Mouse (Mus musculus) forebrain, embryonic 14.5 days (tissue): ENCODE measurements around the gene Cdkn3. TPM values are rescaled to one million over a fixed set of nuclear protein-coding genes. Genes with fewer than 3 reads are reported as not detected.
"Not testable (repeated sequence)": the region's sequence is repeated elsewhere in the genome, so short reads cannot be mapped to it uniquely, and the experiment has no call there.

ENCODE experiments used
- ATAC-seq: fragments of 200-750 bp; cut with Nextera tagmentation; 2 replicates; pipeline ENCODE4 v1.8.0; 2017; ENCODE audit warnings: mild to moderate bottlenecking, moderate library complexity
- DNase-seq: peaks from one replicate; pipeline ENCODE4 v3.0.0-alpha.2; 2015; ENCODE audit warnings: low spot score
- H3K27ac ChIP-seq: fragments of 300-500 bp; sonication (generic); 2 replicates; pipeline ENCODE4 v1.5.1; 2014; ENCODE audit warnings: low read depth, mild to moderate bottlenecking, control low read depth, low read length, moderate library complexity
- H3K27me3 ChIP-seq: fragments of 300-500 bp; sonication (generic); replicated peaks from 2 replicates; pipeline ENCODE4 v1.6.1; 2014; ENCODE audit warnings: low read length, control low read depth, mixed read lengths; ENCODE audit not compliant: control insufficient read depth, insufficient read depth
- H3K36me3 ChIP-seq: fragments of 300-500 bp; sonication (generic); 2 replicates; pipeline ENCODE4 v1.6.1; 2014; ENCODE audit warnings: low read length, control low read depth; ENCODE audit not compliant: control insufficient read depth, insufficient read depth
- H3K4me1 ChIP-seq: fragments of 300-500 bp; sonication (generic); 2 replicates; pipeline ENCODE4 v1.6.1; 2014; ENCODE audit warnings: antibody characterized with exemption, low read length, control low read depth; ENCODE audit not compliant: control insufficient read depth, insufficient read depth
- H3K4me2 ChIP-seq: fragments of 300-500 bp; sonication (generic); 2 replicates; pipeline ENCODE4 v1.6.1; 2014; ENCODE audit warnings: mild to moderate bottlenecking, control low read depth, low read length
- H3K4me3 ChIP-seq: fragments of 300-500 bp; sonication (generic); 2 replicates; pipeline ENCODE4 v1.5.1; 2014; ENCODE audit warnings: low read depth, low read length, control low read depth
- H3K9ac ChIP-seq: fragments of 300-500 bp; sonication (generic); 2 replicates; pipeline ENCODE4 v1.6.1; 2014; ENCODE audit warnings: mild to moderate bottlenecking, low read length, control low read depth, moderate library complexity
- H3K9me3 ChIP-seq: fragments of 300-500 bp; sonication (generic); replicated peaks from 2 replicates; pipeline ENCODE4 v1.6.1; 2016; ENCODE audit warnings: low read length, control low read depth, mixed read lengths; ENCODE audit not compliant: control insufficient read depth
- WGBS: fragments of 180-500 bp; shearing (Covaris S2); extraction: QIAGEN DNeasy Blood & Tissue Kit; methylation state at CpG from one replicate; pipeline ENCODE4 v1.1.7; 2014; 5-methylcytosine and 5-hydroxymethylcytosine counted together
- polyA plus RNA-seq: library from polyadenylated mRNA; unstranded; fragments of >200 nt; fragmentation: Nextera tagmentation; extraction: Ambion mirVana; gene quantifications from 2 replicates; pipeline ENCODE4 v1.2.1, GENCODE M21; 2014

The Cdkn3 gene
- polyA plus RNA-seq, 1 experiment from 2014 or later, result 29.0 TPM

- no peak overlapping the region for H3K27ac ChIP-seq
- peaks cover 28% of the 10 kb centered on the region for H3K36me3 ChIP-seq
- H3K4me2 ChIP-seq, result no peak overlapping the region
- no peaks in the 10 kb centered on the region for H3K27me3 ChIP-seq
- 62% methylated on average over 3 of the region's 3 CpGs for WGBS
- ATAC-seq (no peak), DNase-seq (no peak)
- H3K4me1 ChIP-seq, result no peaks in the 10 kb centered on the region
- H3K4me3 ChIP-seq, result no peak overlapping the region
- H3K9ac ChIP-seq, result no peak overlapping the region
- no peaks in the 10 kb centered on the region for H3K9me3 ChIP-seq
These were observed 47.6 kb downstream of the Cdkn3 start for GRCm38 (mm10) chr14:46807927-46808326.

GRCm38 (mm10) chr14:46815640-46816039 lies 55.3 kb downstream of the Cdkn3 start:
- DNase-seq (no peak), ATAC-seq (no peak)
- Histone ChIP-seq H3K9ac (no peak overlapping the region), H3K27ac (no peak overlapping the region), H3K27me3 (no peaks in the 10 kb centered on the region), H3K4me1 (peaks cover 4% of the 10 kb centered on the region), H3K4me2 (no peak overlapping the region), H3K36me3 (peaks cover 45% of the 10 kb centered on the region), H3K4me3 (no peak overlapping the region), H3K9me3 (no peaks in the 10 kb centered on the region)
- WGBS, result 30% methylated on average over 6 of the region's 6 CpGs

- no peak overlapping the region for H3K4me3 ChIP-seq
- no peak overlapping the region for H3K27ac ChIP-seq
- H3K27me3 ChIP-seq, result no peaks in the 10 kb centered on the region
- DNase-seq (no peak), ATAC-seq (no peak)
- no peak overlapping the region for H3K9ac ChIP-seq
- peaks cover 34% of the 10 kb centered on the region for H3K36me3 ChIP-seq
- peaks cover 11% of the 10 kb centered on the region for H3K4me1 ChIP-seq
- H3K4me2 ChIP-seq, result no peak overlapping the region
- 94% methylated on average over 8 of the region's 8 CpGs for WGBS
- no peaks in the 10 kb centered on the region for H3K9me3 ChIP-seq
These were observed 56.7 kb downstream of the Cdkn3 start for GRCm38 (mm10) chr14:46816916-46817622.

- Histone ChIP-seq H3K36me3 (peaks cover 25% of the 10 kb centered on the region), H3K27me3 (no peaks in the 10 kb centered on the region), H3K4me3 (no peak overlapping the region), H3K27ac (no peak overlapping the region), H3K9ac (no peak overlapping the region), H3K4me1 (peaks cover 11% of the 10 kb centered on the region), H3K4me2 (no peak overlapping the region), H3K9me3 (no peaks in the 10 kb centered on the region)
- whole genome bisulfite sequencing, result 92% methylated on average over 7 of the region's 7 CpGs
- ATAC-seq, result no peak
- no peak for DNase-seq
These were observed 58.4 kb downstream of the Cdkn3 start for GRCm38 (mm10) chr14:46818743-46819142.

- DNase-seq, H3K9me3 ChIP-seq, H3K4me3 ChIP-seq, H3K4me2 ChIP-seq, ATAC-seq, H3K9ac ChIP-seq, H3K27ac ChIP-seq, H3K27me3 ChIP-seq: not testable (repeated sequence)
- 93% methylated on average over 5 of the region's 6 CpGs for WGBS
- Histone ChIP-seq H3K36me3 (peaks cover 20% of the 10 kb centered on the region), H3K4me1 (peaks cover 11% of the 10 kb centered on the region)
These were observed 59.6 kb downstream of the Cdkn3 start for GRCm38 (mm10) chr14:46819961-46820360.

Other genes starting within 250 kb of the Cdkn3 start
- gene Cnih1, start 27.9 kb downstream of the Cdkn3 start, polyA plus RNA-seq, result 170 and 176 TPM in 2 replicates
- gene Gmfb, start 61.7 kb downstream of the Cdkn3 start, polyA plus RNA-seq, result 107 and 137 TPM in 2 replicates
- gene Cgrrf1, start 71.6 kb downstream of the Cdkn3 start, polyA plus RNA-seq, result 20.3 and 22.5 TPM in 2 replicates
- gene Samd4, start 122.3 kb downstream of the Cdkn3 start, polyA plus RNA-seq, result 3.6 and 4.4 TPM in 2 replicates